Mouse (Mus musculus) left cerebral cortex, postnatal 36 days (tissue): ENCODE measurements around the gene Fjx1. TPM values are rescaled to one million over a fixed set of nuclear protein-coding genes. Genes with fewer than 3 reads are reported as not detected.

Source experiments
- DNase-seq, 2 experiments: peaks; one replicate each; pipeline ENCODE4 v3.0.0; 2021 to 2022; ENCODE audit warnings: low spot score in 2 of 2, mixed read lengths in 1 of 2
- intact Hi-C: fragments of 180-260 bp; cut with DNase I; formaldehyde crosslinking; loops from one replicate; pipeline ENCODE4 v1.15.1; 2025
- total RNA-seq, 2 experiments: library from RNA; stranded (reverse); gene quantifications; 2 replicates each; pipeline ENCODE4 v1.2.3; 2021

The Fjx1 gene
- total RNA-seq, 2 experiments from 2014 or later: 57.1 to 76.9 TPM

DNA sequence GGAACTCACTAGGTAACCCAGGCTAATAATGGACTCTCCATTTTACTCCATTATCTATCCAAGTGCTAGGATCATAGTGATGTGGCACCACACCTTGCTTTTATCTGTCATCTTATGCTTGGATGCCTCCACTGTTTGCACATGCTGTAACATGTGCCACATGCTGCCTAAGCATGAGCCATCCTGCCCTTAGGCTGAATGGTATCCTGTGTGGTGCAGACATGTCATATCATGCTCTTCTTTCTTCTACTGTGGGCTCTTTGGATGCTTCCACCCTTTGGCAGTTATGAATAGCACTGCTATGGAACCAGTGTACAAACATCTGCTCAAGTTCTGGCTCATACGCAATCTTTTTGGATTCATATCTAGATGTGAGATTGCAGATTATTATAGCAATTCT, 18.4 kb downstream of the Fjx1 start:
- intact Hi-C loops: no loop called here
- DNase-seq: no peak

- intact Hi-C loops: no loop called here
- DNase-seq: no peak
These were observed 21.2 kb downstream of the Fjx1 start for GRCm38 (mm10) chr2:102431084-102431483.

DNA sequence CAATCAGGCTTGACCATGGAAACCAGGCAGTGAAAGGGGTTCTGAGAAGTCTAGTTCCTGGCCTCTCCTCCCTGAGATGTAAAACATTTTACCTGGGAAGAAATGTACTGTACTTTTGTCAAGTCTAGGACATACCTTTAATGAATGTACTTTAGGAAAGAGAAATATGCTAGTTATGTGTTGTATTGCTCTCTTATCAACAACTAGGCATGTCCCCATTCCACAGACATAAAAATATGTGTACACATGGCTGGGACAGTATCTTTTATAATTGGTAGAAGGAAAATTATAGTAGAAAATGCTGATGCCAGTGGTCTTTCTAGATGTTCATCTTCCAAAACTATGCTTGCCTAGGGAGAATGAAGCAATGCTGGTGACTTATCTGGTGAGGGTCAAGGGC, 24.3 kb downstream of the Fjx1 start:
- intact Hi-C loops: no loop called here
- no peak for DNase-seq

GRCm38 (mm10) chr2:102426434-102426833, 25.9 kb downstream of the Fjx1 start:
- intact Hi-C loops: no loop called here

DNA sequence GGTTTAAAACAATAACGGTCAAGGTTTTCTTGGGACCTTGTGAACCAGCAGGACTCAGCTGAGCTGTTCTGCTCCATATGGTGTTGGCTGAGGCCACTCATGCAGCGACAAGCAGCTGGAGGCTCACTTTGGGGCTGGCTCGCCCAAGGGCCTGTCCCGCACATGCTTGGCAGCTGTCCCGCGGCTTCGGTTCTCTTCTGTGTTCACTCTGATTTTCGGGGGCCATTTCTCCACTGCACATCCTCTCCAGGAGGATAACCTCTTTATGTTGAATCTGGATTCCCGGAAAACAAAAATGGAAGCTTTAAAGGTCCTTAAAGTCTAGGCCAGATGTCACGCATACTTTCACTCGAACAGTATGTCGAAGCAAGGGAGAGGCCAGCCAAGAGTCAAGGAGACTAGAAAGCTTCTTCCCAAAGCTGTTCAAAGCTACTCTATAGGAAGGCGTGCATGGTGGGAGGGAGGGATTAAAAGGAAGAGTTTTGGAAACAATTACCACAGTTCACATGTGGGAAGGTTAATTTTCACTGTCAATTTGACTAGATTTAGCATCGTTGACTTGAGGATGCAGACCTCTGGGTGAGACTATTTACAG, 36.1 kb downstream of the Fjx1 start:
- no peak for DNase-seq
- intact Hi-C loops: no loop called here

More at GRCm38 (mm10) chr2:102426434-102426833, 25.9 kb downstream of the Fjx1 start:
- DNase-seq: no peak

- intact Hi-C loops: no loop called here
- no peak for DNase-seq
These were observed 39.6 kb downstream of the Fjx1 start for GRCm38 (mm10) chr2:102412738-102413137.

GRCm38 (mm10) chr2:102410615-102411014, 41.7 kb downstream of the Fjx1 start:
- intact Hi-C loops: no loop called here
- DNase-seq: no peak

DNA sequence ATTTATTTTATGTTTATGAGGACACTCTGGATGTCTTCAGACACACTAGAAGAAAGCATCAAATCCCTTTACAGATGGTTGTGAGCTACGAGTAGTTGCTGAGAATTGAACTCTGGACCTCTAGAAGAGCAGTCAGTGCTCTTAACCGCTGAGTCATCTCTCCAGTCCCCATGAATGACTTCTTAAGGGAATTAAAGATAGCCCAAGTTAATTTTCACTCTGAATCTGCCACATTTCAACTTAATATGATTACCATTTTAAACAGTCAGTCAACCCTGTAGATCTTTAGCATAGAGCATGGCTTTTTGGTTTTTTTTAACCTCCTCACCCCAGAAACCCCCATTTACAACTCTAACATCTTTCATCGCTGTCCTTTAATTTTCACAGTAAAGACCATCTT, 42.6 kb downstream of the Fjx1 start:
- DNase-seq: no peak
- intact Hi-C loops: no loop called here

GRCm38 (mm10) chr2:102407363-102408184, 44.7 kb downstream of the Fjx1 start, which contains the start of gene Trim44:
Trim44 (minus strand) TSS chr2:102407828.
- intact Hi-C loops: no loop called here
- DNase-seq: no peak

GRCm38 (mm10) chr2:102406324-102407304, 45.7 kb downstream of the Fjx1 start:
- intact Hi-C loops: no loop called here
- no peak for DNase-seq

DNA sequence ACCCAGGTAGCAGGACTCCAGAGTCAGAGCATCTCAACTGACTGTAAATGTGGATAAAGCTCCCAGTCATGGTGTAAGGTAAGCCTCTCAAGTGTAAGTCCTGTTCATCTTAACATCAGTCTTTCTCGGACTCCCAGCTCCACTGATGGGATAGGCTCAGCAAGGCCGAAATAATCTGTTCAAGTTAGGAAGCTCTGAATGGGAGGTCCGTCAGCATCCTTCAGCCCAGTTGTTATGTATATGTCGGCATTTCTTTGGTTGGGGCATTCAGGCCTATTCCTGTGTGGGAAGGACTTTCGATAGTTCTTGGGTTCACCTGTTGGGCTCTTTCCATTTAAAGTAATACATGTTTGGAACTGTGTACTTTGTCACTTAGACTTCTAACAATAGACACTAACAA, 48.3 kb downstream of the Fjx1 start:
- no peak for DNase-seq
- intact Hi-C loops: loop anchor here (5.0 kb wide), 1 partner anchor 217 kb away; the partner anchor contains the start of gene Ldlrad3

DNA sequence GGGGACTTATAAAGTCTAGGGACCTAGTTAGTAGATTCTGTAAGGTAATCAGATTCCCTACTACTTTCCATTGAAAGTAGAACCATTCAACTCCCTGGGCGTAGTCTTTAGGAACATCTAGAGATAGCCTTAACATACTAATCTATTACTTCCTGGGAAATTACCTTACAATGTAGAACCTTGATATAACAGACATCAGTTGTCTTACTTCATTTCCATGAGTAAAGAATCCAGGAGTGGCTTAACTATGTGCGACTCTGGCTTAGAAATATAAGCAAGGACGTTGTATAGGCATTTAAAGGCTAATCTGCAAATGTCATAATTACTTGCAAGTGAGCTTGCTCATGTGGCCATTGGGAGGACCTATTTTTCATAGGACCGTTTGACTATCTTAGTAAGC, 49.0 kb downstream of the Fjx1 start:
- intact Hi-C loops: loop anchor here (5.0 kb wide), 1 partner anchor 216 kb away; the partner anchor contains the start of gene Ldlrad3

GRCm38 (mm10) chr2:102401352-102401692, 51.0 kb downstream of the Fjx1 start:
- intact Hi-C loops: loop anchor here (2.0 to 5.0 kb wide), 2 partner anchors 49 to 214 kb away; partner anchors contain the start of gene Ldlrad3
- no peak for DNase-seq

More for the DNA sequence above, 49.0 kb downstream of the Fjx1 start:
- no peak for DNase-seq

DNA sequence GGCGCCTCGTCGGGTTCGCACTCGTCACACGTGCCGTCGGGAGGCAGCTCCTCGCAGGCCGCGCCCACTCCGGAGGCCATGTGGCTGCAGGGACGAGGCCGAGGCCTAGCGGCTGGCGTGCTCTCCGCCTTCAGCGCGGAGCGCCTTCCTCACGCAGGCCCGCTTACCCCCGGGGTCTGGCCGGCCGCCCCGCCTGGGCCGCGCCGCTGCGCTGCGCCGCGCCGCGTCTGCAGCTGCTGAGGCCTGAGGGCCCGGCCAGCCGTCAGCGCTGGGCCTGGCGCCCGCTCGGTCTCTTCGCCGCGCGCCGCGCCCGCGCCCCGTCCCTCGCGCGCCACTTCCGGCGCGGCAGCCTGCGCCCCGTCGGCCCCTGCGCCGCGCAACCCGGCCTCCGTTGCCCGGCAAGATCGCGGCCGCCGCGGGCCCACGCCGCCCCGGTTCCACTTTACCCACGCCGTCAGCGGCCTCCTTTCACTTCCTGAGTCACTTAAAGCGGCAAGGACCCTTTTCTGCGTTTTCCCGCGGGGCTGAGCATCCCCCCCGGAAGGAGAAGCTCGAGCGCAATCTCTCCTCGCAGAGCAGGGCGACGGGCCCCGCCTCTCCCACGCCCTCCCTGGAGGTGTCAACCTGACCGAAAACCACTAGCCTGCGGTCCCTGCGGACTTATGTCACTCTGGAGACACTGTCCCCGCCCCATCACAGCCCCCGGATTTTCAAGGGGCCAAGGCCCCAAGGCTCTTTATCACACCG, 51.5 kb downstream of the Fjx1 start:
- DNase-seq: peak; percentile 92
- intact Hi-C loops: loop anchor here (2.0 to 5.0 kb wide), 2 partner anchors 50 to 213 kb away; partner anchors contain the start of gene Ldlrad3

DNA sequence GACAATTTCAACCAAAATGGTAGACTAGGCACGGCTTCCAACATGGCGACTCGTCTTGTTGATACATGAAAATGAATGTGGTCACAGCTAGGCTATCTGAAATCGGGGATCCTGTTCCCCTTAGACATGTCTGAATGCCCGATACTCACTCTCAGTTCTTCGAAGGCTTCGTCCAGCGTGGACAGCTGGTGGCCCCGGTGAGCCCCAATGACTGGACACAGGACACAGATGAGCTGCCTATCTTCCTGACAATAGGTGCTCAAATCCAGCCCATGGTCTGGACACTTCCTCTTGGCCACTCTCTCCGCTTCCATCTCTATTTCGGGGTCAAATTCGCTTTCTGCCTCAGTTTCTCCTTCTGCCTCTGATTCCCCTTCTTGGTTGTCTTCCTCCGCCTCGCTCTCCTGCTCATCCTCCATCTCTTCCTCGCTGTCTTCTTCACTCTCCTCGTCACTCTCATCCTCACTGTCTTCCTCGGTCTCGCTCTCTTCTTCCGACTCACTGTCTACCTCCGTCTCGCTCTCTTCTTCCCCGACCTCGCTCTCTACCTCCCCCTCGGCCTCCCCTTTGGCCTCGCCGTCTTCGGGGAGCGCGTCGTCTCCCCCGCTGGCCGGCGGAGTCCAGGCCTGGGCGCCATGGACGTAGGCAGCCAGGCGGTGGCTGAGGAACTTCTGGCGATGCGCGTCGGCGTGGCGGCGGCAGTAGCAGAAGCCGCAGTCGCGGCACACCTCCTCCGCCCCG, 52.3 kb downstream of the Fjx1 start:
- intact Hi-C loops: loop anchor here (2.0 to 5.0 kb wide), 2 partner anchors 51 to 213 kb away; partner anchors contain the start of gene Ldlrad3

More for the DNA sequence above, 52.3 kb downstream of the Fjx1 start:
- DNase-seq: no peak
